Mouse (Mus musculus) bone marrow macrophage, adult 2 months (primary cell): ENCODE measurements around the gene Skiv2l.

Experiments
- CTCF ChIP-seq: IDR thresholded peaks from 2 replicates; pipeline ENCODE4 v1.5.1; 2012; ENCODE audit warnings: low read depth, mild to moderate bottlenecking, low read length, moderate library complexity
- POLR2A ChIP-seq: IDR thresholded peaks from 2 replicates; pipeline ENCODE4 v1.6.1; 2012; ENCODE audit warnings: mild to moderate bottlenecking, low read depth, low read length, borderline replicate concordance

- no peak for TF ChIP-seq CTCF
- no peak for TF ChIP-seq POLR2A
These were observed 31.2 kb upstream of the Skiv2l start for GRCm38 (mm10) chr17:34881166-34881565.
